Mouse (Mus musculus) gonadal fat pad, adult 2 months (tissue): ENCODE measurements around the gene Vmn1r127. TPM values are rescaled to one million over a fixed set of nuclear protein-coding genes. Genes with fewer than 3 reads are reported as not detected.
"Not testable (repeated sequence)": the region's sequence is repeated elsewhere in the genome, so short reads cannot be mapped to it uniquely, and the experiment has no call there.

Experiments
- DNase-seq: peaks from one replicate; pipeline ENCODE4 v3.0.0-alpha.2; 2012; ENCODE audit warnings: low read depth
- polyA plus RNA-seq: library from polyadenylated mRNA; depleted of rRNA; stranded (reverse); fragments of >200 nt; gene quantifications from 2 replicates; pipeline ENCODE4 v1.2.3, GENCODE M21; 2012; rRNA removed

Vmn1r127 gene
- polyA plus RNA-seq = not detected in 2 replicates

- not testable (repeated sequence) for DNase-seq
Measured at GRCm38 (mm10) chr7:21319761-21320160, at the start of gene Vmn1r127. Gene Vmn1r127, minus strand, starts transcription at chr7:21319861.

GRCm38 (mm10) chr7:21361191-21361590, 41.5 kb upstream of the Vmn1r127 start, which contains the start of gene Vmn1r129:
Gene Vmn1r129, minus strand, starts transcription at chr7:21361291.
- not testable (repeated sequence) for DNase-seq

- not testable (repeated sequence) for DNase-seq
Measured at GRCm38 (mm10) chr7:21349073-21349472, 29.4 kb upstream of the Vmn1r127 start, which contains the start of gene Vmn1r128. Gene Vmn1r128, plus strand, starts transcription at chr7:21349373.

GRCm38 (mm10) chr7:21301367-21301766, 18.3 kb downstream of the Vmn1r127 start, which contains the start of gene Vmn1r126:
Gene Vmn1r126, minus strand, starts transcription at chr7:21301467.
- not testable (repeated sequence) for DNase-seq

GRCm38 (mm10) chr7:21271879-21272278, 47.8 kb downstream of the Vmn1r127 start, which contains the start of gene Vmn1r125:
Gene Vmn1r125, plus strand, starts transcription at chr7:21272179.
- not testable (repeated sequence) for DNase-seq

Other genes with a start within 250 kb of the Vmn1r127 start
- not detected in 2 replicates for gene Vmn1r121, start 221.3 kb downstream of the Vmn1r127 start, polyA plus RNA-seq
- gene Vmn1r122, start 185.7 kb downstream of the Vmn1r127 start, polyA plus RNA-seq = not detected in 2 replicates
- gene Vmn1r123, start 157.7 kb downstream of the Vmn1r127 start, polyA plus RNA-seq = not detected in 2 replicates
- not detected in 2 replicates for gene Gm5157, start 129.4 kb downstream of the Vmn1r127 start, polyA plus RNA-seq
- gene Vmn1r124, start 59.2 kb downstream of the Vmn1r127 start, polyA plus RNA-seq = not detected in 2 replicates
- gene Vmn1r125, start 47.7 kb downstream of the Vmn1r127 start, polyA plus RNA-seq = not detected in 2 replicates
- not detected in 2 replicates for gene Vmn1r126, start 18.4 kb downstream of the Vmn1r127 start, polyA plus RNA-seq
- not detected in 2 replicates for gene Vmn1r128, start 29.5 kb upstream of the Vmn1r127 start, polyA plus RNA-seq
- gene Vmn1r129, start 41.4 kb upstream of the Vmn1r127 start, polyA plus RNA-seq = not detected in 2 replicates
- not detected in 2 replicates for gene Gm6882, start 112.9 kb upstream of the Vmn1r127 start, polyA plus RNA-seq
- gene Vmn1r130, start 191.9 kb upstream of the Vmn1r127 start, polyA plus RNA-seq = not detected in 2 replicates
- not detected in 2 replicates for gene Vmn1r131, start 226.2 kb upstream of the Vmn1r127 start, polyA plus RNA-seq